In the genomic region with DNA sequence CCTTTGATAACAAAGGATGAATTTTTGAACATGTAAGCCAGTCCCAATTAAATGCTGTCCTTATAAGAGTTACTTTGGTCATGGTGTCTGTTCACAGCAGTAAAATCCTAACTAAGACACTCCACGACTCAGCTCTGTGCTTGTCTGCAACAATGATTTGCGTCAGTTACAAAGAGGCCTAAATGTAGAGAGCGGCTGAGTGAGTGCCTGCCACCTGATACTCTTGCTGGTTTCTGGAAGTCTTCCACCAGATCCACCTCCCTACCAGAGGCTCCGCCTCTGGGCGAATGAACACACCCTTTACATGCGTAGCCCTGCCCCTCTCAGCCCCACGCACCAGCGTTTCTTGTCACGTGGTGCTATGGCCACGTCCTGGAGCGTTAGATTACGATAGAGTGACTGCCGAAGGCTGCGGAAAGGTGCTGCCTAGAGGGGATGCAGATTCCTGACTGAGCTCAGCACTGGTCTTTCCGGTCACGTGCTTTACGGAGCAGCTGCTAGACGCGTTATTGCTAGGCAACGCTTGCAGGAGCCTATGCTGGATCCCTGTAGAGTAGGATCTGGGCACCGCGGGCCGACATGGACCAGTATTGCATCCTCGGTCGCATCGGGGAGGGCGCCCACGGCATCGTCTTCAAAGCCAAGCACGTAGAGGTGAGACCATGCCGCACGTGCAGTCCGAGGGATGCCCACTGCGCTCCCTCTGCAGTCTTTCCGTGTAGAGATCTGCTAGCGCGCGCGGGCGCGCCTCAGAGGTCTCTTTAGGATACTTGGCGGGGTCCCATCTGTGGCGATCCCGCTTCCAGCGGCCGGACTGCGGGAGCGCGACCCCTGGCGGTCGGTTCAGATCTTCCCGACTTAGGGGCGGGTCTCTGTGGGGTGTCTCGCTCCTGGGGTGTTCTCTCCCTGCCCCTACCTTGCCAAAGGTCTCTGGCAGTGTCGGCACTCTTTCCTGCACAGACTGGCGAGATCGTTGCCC, we compare ENCODE assay signal across 8 mouse cellular contexts. TPM values are rescaled to one million over a fixed set of nuclear protein-coding genes. Genes with fewer than 3 reads are reported as not detected.
DNase-seq lines count a peak whose midpoint lies in the region; ATAC-seq lines count a peak whose summit lies in the region.

Gene Cdk20 (plus strand): TSS at position 298 of the 979 bp plus-strand sequence.

- no peaks in the 10 kb centered on the region for H3K4me1 ChIP-seq in brown adipose tissue, adult 24 weeks (ENCODE audit: control insufficient read depth, insufficient read depth, insufficient read length, low read length)
- H3K4me1 ChIP-seq in heart, embryonic 13.5 days, result peaks cover 13% of the 10 kb centered on the region
- peaks cover 23% of the 10 kb centered on the region for H3K4me1 ChIP-seq in liver, embryonic 12.5 days
- peaks cover 4% of the 10 kb centered on the region; the same call in 1 of the 2 replicates for H3K4me1 ChIP-seq in stomach, embryonic 15.5 days

- DNase-seq in CD4-positive, CD25-positive, alpha-beta regulatory T cell, adult 2 months (ENCODE audit: low read depth, low spot score), result peak; percentile 93
- DNase-seq in fat pad, adult 2 months (ENCODE audit: extremely low read depth, low read depth, low spot score), result peak; percentile 39
- DNase-seq in kidney, postnatal 10 days, result peak; percentile 93
- peak; percentile 56 to 73 for DNase-seq in natural killer cell, adult 2 months (ENCODE audit: low spot score in 2 of 2)

- no peaks in the 10 kb centered on the region for H3K9me3 ChIP-seq in heart, embryonic 13.5 days
- no peaks in the 10 kb centered on the region for H3K9me3 ChIP-seq in liver, embryonic 12.5 days (replicated peaks)
- H3K9me3 ChIP-seq in stomach, embryonic 15.5 days, result no peaks in the 10 kb centered on the region

- under 1% methylated on average over 57 of the region's 57 CpGs for WGBS in heart, embryonic 13.5 days
- under 1% methylated on average over 57 of the region's 57 CpGs for WGBS in liver, embryonic 12.5 days (ENCODE audit: insufficient replicate concordance)
- under 1% methylated on average over 57 of the region's 57 CpGs for WGBS in stomach, embryonic 15.5 days

- H3K4me3 ChIP-seq in brown adipose tissue, adult 24 weeks (ENCODE audit: insufficient read depth, low read depth, low read length), result peak within 1 kb of the TSS; percentile 86
- peak within 1 kb of the TSS; percentile 66 for H3K4me3 ChIP-seq in heart, embryonic 13.5 days
- H3K4me3 ChIP-seq in liver, embryonic 12.5 days, result peak within 1 kb of the TSS; percentile 69
- peak within 1 kb of the TSS; percentile 79 for H3K4me3 ChIP-seq in stomach, embryonic 15.5 days (replicated peaks)

- ATAC-seq in heart, embryonic 13.5 days (ENCODE audit: extremely low read depth, insufficient number of reproducible peaks, low FRiP score, low TSS enrichment), result peak; percentile 94
- ATAC-seq in liver, embryonic 12.5 days, result peak; percentile 98
- ATAC-seq in stomach, embryonic 15.5 days (ENCODE audit: insufficient read depth, low FRiP score, low read depth), result peak; percentile 99

- H3K9ac ChIP-seq in heart, embryonic 13.5 days, result peak within 1 kb of the TSS; percentile 75
- H3K9ac ChIP-seq in liver, embryonic 12.5 days, result peak within 1 kb of the TSS; percentile 73
- H3K9ac ChIP-seq in stomach, embryonic 15.5 days, result peak within 1 kb of the TSS; percentile 54

- no peaks in the 10 kb centered on the region for H3K27me3 ChIP-seq in heart, embryonic 13.5 days (replicated peaks)
- H3K27me3 ChIP-seq in liver, embryonic 12.5 days (replicated peaks), result no peaks in the 10 kb centered on the region
- no peaks in the 10 kb centered on the region for H3K27me3 ChIP-seq in stomach, embryonic 15.5 days (replicated peaks)

- peak within 1 kb of the TSS; percentile 79 for H3K4me2 ChIP-seq in heart, embryonic 13.5 days
- peak within 1 kb of the TSS; percentile 97 for H3K4me2 ChIP-seq in liver, embryonic 12.5 days
- peak within 1 kb of the TSS; percentile 88 for H3K4me2 ChIP-seq in stomach, embryonic 15.5 days

- 0 out of 2 replicates have a peak within 1 kb of the TSS, but pooled peaks have one; percentile 8 for H3K27ac ChIP-seq in brown adipose tissue, adult 24 weeks (replicated peaks; ENCODE audit: low read depth, low read length)
- H3K27ac ChIP-seq in heart, embryonic 13.5 days (replicated peaks), result peak within 1 kb of the TSS; percentile 87
- peak within 1 kb of the TSS; percentile 83 for H3K27ac ChIP-seq in liver, embryonic 12.5 days
- peak within 1 kb of the TSS; percentile 92 for H3K27ac ChIP-seq in stomach, embryonic 15.5 days

- no peaks in the 10 kb centered on the region for H3K36me3 ChIP-seq in heart, embryonic 13.5 days
- no peaks in the 10 kb centered on the region for H3K36me3 ChIP-seq in liver, embryonic 12.5 days
- H3K36me3 ChIP-seq in stomach, embryonic 15.5 days, result 0 out of 2 replicates have a peak, but pooled peaks cover 2% of the 10 kb centered on the region

RNA-seq across cellular contexts. Expression of gene Cdk20, which starts in this region (rescaled TPM):
- polyA plus RNA-seq in brown adipose tissue, adult 24 weeks (2012; ENCODE audit: insufficient read depth, insufficient read length, missing spikeins), result 3.3 and 4.5 TPM in 2 replicates
- 5.1 and 5.3 TPM in 2 replicates for polyA plus RNA-seq in heart, embryonic 13.5 days (2015; fragmentation: Nextera tagmentation; extraction: Ambion mirVana)
- polyA plus RNA-seq in liver, embryonic 12.5 days (2016; fragmentation: Nextera tagmentation; extraction: Ambion mirVana), result 5.2 and 5.5 TPM in 2 replicates
- 9.0 and 10.2 TPM in 2 replicates for polyA plus RNA-seq in stomach, embryonic 15.5 days (2015; fragmentation: Nextera tagmentation; extraction: Ambion mirVana)

Comparison
In these comparisons a context has a peak if more than half of its experiments do, and no peak if none do; other contexts are left out.
1. Peak in every context shown above with its lines: DNase-seq, ATAC-seq, H3K4me3 ChIP-seq and H3K27ac ChIP-seq.
2. DNase-seq: peak in every context shown above with its lines; median percentile 93 in CD4-positive, CD25-positive, alpha-beta regulatory T cell, adult 2 months; 93 in kidney, postnatal 10 days; 64 in natural killer cell, adult 2 months; 39 in fat pad, adult 2 months.
3. H3K27ac ChIP-seq: peak in every context shown above with its lines; median percentile 92 in stomach, embryonic 15.5 days; 87 in heart, embryonic 13.5 days; 83 in liver, embryonic 12.5 days; 8 in brown adipose tissue, adult 24 weeks.